Mouse (Mus musculus) cerebellum, postnatal 36 days (tissue): Measurements from ENCODE around the gene Zbp1.

Experiments
- DNase-seq, 2 experiments: peaks; one replicate each; pipeline ENCODE4 v3.0.0; 2021 to 2022; ENCODE audit warnings: mixed read lengths in 2 of 2

Zbp1 gene

GRCm38 (mm10) chr2:173218416-173219141 is at the start of gene Zbp1:
TSS of gene Zbp1 (minus strand) at chr2:173218923.
- DNase-seq: no peak

- DNase-seq: no peak
These were observed 48.8 kb upstream of the Zbp1 start for GRCm38 (mm10) chr2:173267562-173267961.

DNA sequence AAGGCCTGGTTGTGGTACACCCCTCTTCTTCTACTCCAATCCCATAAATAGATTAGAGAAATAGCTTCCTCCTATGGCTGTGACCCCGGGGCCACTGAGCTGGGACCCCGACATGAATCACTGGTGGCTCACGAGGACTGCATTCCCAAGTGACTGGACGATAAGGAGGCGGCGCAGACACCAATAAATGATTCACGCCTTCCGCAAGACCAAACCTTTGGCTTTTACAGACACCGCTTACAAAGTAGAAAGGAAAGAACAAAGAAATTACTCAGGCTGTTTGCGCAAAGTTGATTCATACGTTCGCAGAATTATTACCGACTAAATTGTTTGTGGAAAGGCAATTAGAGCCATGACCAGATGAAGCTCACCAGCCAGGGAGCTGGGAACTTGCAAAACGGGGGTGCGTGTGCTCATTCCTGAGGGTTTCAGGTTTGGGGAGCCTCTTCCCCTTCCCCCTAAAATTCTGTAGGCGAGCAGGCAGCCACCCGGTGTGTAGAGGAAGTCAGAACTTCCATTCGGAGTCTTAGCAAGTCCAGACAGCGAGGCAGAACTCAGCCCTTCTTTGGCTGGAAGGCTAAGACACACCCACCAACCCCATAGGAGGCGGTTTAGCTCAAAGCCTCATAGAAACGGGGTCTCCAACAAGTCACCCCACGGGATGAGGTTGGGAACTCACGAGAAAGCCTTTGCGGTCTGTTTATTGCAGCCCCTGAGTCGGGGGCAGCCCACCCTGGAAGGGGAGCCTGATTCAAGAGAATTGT is 47.8 kb upstream of the Zbp1 start:
- DNase-seq: no peak

- no peak for DNase-seq
These were observed 46.9 kb upstream of the Zbp1 start for GRCm38 (mm10) chr2:173265468-173266265.

DNA sequence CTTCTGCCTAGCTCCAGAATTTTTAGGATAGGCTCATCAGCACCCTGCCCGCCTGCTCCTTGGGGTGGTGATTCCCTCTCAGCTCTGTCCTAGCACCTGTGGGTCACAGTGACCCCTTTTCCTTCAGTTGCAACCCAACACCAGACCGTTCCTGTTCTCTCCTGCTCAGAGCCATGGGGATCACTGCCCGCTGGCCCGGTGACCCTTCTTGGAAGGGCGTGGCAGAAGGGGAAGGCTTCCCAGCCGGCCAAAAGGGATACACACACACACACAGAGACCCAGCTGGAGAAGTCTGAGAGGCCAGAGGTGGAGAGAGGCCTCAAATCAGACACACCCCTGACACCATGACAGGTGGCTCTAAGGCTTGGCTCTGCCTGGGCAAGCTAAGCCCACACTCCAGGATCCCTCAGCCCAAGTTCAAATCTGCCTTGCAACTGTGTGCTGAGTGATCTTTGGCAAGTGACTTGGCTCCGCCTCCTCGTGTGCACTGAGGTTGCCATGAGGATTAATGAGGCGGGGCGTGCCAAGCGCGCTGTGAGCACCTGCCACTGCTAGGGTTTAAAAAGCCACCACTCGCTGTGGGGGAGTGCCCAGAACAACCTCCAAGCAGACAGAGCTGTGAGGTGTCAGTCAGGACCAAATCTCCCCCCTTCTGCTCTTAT is 45.9 kb upstream of the Zbp1 start:
- no peak for DNase-seq

DNA sequence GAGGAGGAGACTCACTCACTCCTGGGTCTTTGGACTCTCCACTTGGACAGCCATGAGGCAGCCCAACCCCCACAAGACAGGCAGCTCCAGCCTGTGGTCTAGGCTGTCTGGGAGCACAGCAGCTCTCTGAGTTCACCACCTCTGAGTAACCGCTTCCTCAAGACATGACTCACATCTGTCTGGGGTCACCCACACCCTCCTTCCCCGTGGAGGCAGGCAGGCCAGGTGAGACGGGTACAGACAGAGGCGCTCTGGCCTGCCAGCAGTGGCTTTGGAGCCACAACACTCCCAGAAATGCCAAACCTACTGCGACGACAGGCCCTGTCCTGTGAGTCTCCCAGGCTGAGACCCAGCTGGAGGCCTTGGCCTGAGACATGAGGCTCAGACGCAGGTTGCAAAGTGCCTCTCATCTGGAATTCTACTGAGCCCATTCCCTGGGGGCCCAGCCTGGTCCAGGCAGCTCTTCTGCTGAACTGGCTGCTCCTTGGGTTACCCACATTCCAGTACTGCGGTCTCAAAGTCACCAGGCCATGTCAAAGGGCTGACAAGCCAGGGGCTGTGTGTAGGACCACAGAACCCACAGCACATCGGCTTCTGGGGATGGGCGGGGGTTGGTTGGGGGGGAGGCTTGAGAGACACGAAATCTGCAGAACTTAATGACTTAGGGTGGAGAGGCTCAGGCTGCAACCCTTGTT is 45.1 kb upstream of the Zbp1 start:
- DNase-seq: no peak

GRCm38 (mm10) chr2:173261497-173261896 is 42.8 kb upstream of the Zbp1 start:
- DNase-seq: no peak

DNA sequence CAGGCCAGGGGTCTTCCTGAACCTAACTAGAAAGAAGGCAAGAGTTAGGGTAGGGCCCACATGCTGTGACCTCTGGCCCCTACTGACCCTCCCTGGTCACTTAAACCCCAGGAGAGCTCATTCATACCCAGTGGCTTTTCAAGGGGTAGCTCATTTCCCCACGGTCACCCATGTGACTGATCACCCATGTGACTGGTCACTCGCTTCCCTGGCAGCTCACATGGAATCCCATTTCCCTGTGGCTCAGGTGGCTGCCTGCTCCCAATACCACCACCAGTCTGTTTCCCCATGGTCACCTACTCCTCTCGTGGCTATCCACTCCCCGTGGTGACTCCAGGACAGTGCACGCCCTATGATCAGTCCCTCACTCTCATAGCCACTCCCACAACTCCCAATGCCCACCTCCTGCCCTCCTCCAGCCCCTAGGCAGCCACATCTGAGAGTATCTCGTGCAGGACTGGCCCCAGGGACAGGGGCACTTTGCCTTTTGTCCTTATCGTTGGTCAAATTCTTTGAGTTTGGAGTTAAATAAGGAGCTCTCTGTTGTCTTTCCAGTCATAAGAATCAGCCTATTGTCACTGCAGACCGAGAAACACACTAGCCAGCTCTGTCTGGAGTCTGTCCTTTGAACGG is 39.9 kb upstream of the Zbp1 start:
- DNase-seq: no peak

- peak; percentile 62 to 66 for DNase-seq
These were observed 38.9 kb upstream of the Zbp1 start for GRCm38 (mm10) chr2:173257610-173258009.

- DNase-seq: no peak
These were observed 37.8 kb upstream of the Zbp1 start for GRCm38 (mm10) chr2:173256552-173256949.

- DNase-seq: no peak
These were observed 37.3 kb upstream of the Zbp1 start for GRCm38 (mm10) chr2:173255810-173256551.

DNA sequence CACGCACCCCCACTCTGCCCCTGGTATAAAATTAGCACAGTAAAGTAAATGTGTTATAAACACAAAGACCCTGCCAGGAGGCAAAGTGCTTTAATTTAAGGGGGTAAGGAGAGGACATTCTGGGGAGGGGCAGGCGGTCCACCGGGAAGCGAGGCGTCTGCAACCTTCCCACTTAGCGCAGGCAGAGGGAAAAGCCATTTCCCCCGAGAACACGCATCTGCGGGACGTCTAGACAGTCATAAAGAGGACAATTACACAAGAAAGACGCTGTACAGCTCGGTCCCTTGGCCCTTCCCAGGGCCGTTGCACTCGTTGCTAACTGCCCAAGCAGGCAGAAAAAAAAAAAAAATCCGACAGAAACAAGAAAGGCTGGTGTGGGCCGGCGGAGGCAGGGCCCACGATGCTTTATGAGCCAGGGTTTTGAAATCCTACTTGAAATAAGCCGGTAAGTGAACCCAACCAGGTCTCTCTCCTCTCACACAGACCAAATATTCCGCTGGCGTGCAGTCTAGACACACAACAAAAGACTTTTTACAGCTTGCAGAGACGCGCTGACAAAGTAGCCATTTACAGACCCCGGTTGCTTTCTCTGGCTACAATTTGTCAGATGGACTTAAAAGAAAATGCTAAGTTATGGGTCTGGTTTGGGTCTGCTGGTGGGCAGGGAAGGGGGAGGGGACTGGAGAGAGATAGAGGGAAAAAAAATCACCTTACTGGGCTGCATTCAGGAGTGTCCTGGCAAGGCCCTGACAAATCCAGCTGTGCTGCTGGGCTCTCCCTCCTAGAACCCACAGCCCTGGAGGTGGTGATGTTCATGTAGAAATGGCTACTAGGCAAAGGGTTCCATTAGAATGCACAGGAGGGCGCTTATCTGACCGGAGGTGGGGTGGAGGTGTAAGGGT is 35.3 kb upstream of the Zbp1 start:
- DNase-seq: no peak

GRCm38 (mm10) chr2:173251675-173252074 is 33.0 kb upstream of the Zbp1 start:
- no peak for DNase-seq

GRCm38 (mm10) chr2:173251133-173251532 is 32.4 kb upstream of the Zbp1 start:
- no peak for DNase-seq

DNA sequence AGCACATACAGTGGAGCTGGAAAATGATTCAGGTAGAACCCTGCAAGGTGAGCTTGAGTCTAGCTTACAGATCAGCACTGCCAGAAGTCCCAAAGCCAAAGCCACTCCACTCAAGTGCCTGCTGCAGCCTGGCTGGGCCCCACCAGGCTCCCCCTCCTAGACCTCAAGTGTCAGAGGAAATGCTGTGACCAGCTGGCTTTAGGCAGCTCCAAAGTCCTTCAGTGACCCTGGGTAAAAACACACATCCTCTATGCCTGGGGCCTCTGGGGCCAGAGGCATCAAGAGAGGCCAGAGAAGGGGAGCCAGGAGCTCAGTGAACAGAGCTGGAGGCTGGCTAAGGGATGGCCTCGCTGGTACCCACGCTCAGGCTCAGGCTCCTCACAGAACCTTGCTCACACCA is 31.7 kb upstream of the Zbp1 start:
- no peak for DNase-seq

- no peak for DNase-seq
These were observed 31.2 kb upstream of the Zbp1 start for GRCm38 (mm10) chr2:173249965-173250364.

DNA sequence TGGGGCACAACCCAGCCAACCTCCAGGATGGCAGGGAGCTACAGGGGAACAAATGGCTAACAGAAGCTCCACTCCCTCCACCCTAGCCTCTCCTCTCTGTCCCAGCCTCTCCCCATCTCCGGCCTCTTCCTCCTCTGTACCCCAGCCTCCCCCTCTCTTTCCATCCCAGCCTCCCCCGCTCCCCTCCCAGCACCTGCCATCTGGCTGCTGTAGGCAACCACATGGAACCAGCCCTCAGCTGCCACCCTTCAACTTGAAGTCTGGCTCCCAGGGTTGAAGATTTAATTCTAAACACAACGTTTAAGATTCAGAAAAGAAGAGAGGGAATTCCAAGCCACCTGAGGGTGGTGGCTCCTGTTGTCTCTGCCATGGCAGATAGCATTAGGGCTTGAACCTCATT is 30.7 kb upstream of the Zbp1 start:
- DNase-seq: no peak

GRCm38 (mm10) chr2:173248822-173249221 is 30.1 kb upstream of the Zbp1 start:
- DNase-seq: no peak

DNA sequence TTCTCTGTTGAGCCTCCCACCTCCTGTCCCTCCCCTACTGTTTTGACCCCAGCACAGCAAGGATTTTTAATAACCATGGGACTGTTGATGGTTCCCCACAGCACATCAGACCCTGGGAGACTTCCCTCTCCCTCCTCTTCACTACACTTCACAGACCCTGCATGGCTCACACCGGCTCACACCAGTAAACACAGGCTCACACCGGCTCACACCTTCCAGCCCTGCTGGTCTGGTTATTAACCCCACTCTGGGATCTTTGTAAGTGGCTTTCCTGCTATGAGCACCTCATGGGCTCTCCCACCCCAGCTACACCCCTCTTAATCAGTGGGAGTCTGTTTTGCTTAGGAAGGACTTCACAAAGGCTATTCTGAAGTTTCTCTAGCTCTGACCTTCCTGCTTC is 29.2 kb upstream of the Zbp1 start:
- DNase-seq: no peak

DNA sequence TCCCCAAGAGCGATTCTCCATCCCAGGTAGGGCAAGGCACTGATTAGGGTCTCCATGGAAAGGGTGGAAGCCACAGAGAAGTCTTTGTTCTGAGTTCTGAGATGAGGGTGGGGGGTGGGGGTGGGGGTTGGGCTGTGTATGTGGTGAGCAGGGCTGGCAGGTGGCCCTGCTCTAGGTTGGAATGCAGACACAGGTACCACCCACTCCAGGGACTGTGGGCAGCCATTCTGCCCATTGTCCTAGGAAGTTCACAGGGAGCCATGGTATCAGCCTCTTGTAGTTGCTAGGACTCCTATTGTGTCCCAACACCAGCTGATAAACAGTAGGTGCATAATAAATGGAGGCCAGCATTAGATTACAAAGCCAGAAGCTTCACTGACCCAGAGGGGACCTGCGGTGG is 28.5 kb upstream of the Zbp1 start:
- DNase-seq: no peak
